Mouse (Mus musculus): ENCODE data around the gene F2r. TPM values are rescaled to one million over a fixed set of nuclear protein-coding genes. Genes with fewer than 3 reads are reported as not detected.

The F2r gene
- polyA plus RNA-seq, 1 experiment: 46.5 TPM

GRCm38 (mm10) chr13:95591606-95592005, 26.7 kb downstream of the F2r start:
- TF ChIP-seq POLR2A (IDR thresholded peaks at IDR 0.05; ENCODE audit: borderline replicate concordance, extremely low read depth, insufficient read depth, insufficient read length, poor library complexity, severe bottlenecking) (no peak), CTCF (IDR thresholded peaks at IDR 0.05; ENCODE audit: borderline replicate concordance, extremely low read depth, insufficient read depth, insufficient read length) (no peak)
- no peak for DNase-seq (ENCODE audit: low read depth)

- no peak for DNase-seq (ENCODE audit: low read depth)
- TF ChIP-seq POLR2A (IDR thresholded peaks at IDR 0.05; ENCODE audit: borderline replicate concordance, extremely low read depth, insufficient read depth, insufficient read length, poor library complexity, severe bottlenecking): no peak
- TF ChIP-seq CTCF (IDR thresholded peaks at IDR 0.05; ENCODE audit: borderline replicate concordance, extremely low read depth, insufficient read depth, insufficient read length): no peak
Observed at GRCm38 (mm10) chr13:95587628-95588027, 30.7 kb downstream of the F2r start.

GRCm38 (mm10) chr13:95584898-95585297, 33.4 kb downstream of the F2r start:
- TF ChIP-seq POLR2A (IDR thresholded peaks at IDR 0.05; ENCODE audit: borderline replicate concordance, extremely low read depth, insufficient read depth, insufficient read length, poor library complexity, severe bottlenecking) (no peak), CTCF (IDR thresholded peaks at IDR 0.05; ENCODE audit: borderline replicate concordance, extremely low read depth, insufficient read depth, insufficient read length) (no peak)
- DNase-seq (ENCODE audit: low read depth): no peak

- TF ChIP-seq CTCF (IDR thresholded peaks at IDR 0.05; ENCODE audit: borderline replicate concordance, extremely low read depth, insufficient read depth, insufficient read length) (no peak), POLR2A (IDR thresholded peaks at IDR 0.05; ENCODE audit: borderline replicate concordance, extremely low read depth, insufficient read depth, insufficient read length, poor library complexity, severe bottlenecking) (no peak)
- DNase-seq (ENCODE audit: low read depth): peak; percentile 64
Observed at GRCm38 (mm10) chr13:95583237-95584189, 34.8 kb downstream of the F2r start.

- no peak for TF ChIP-seq CTCF (IDR thresholded peaks at IDR 0.05; ENCODE audit: borderline replicate concordance, extremely low read depth, insufficient read depth, insufficient read length)
- no peak for TF ChIP-seq POLR2A (IDR thresholded peaks at IDR 0.05; ENCODE audit: borderline replicate concordance, extremely low read depth, insufficient read depth, insufficient read length, poor library complexity, severe bottlenecking)
- DNase-seq (ENCODE audit: low read depth): no peak
Observed at GRCm38 (mm10) chr13:95581850-95582249, 36.4 kb downstream of the F2r start.

- TF ChIP-seq POLR2A (IDR thresholded peaks at IDR 0.05; ENCODE audit: borderline replicate concordance, extremely low read depth, insufficient read depth, insufficient read length, poor library complexity, severe bottlenecking): no peak
- TF ChIP-seq CTCF (IDR thresholded peaks at IDR 0.05; ENCODE audit: borderline replicate concordance, extremely low read depth, insufficient read depth, insufficient read length): no peak
- no peak for DNase-seq (ENCODE audit: low read depth)
Observed at GRCm38 (mm10) chr13:95578016-95578697, 40.1 kb downstream of the F2r start.

GRCm38 (mm10) chr13:95570877-95571276, 47.4 kb downstream of the F2r start:
- no peak for DNase-seq (ENCODE audit: low read depth)
- no peak for TF ChIP-seq CTCF (IDR thresholded peaks at IDR 0.05; ENCODE audit: borderline replicate concordance, extremely low read depth, insufficient read depth, insufficient read length)
- no peak for TF ChIP-seq POLR2A (IDR thresholded peaks at IDR 0.05; ENCODE audit: borderline replicate concordance, extremely low read depth, insufficient read depth, insufficient read length, poor library complexity, severe bottlenecking)

GRCm38 (mm10) chr13:95569326-95569725, 49.0 kb downstream of the F2r start:
- no peak for DNase-seq (ENCODE audit: low read depth)
- TF ChIP-seq POLR2A (IDR thresholded peaks at IDR 0.05; ENCODE audit: borderline replicate concordance, extremely low read depth, insufficient read depth, insufficient read length, poor library complexity, severe bottlenecking) (no peak), CTCF (IDR thresholded peaks at IDR 0.05; ENCODE audit: borderline replicate concordance, extremely low read depth, insufficient read depth, insufficient read length) (no peak)

GRCm38 (mm10) chr13:95568336-95568735, 50.0 kb downstream of the F2r start:
- TF ChIP-seq CTCF (IDR thresholded peaks at IDR 0.05; ENCODE audit: borderline replicate concordance, extremely low read depth, insufficient read depth, insufficient read length) (no peak), POLR2A (IDR thresholded peaks at IDR 0.05; ENCODE audit: borderline replicate concordance, extremely low read depth, insufficient read depth, insufficient read length, poor library complexity, severe bottlenecking) (no peak)
- no peak for DNase-seq (ENCODE audit: low read depth)

GRCm38 (mm10) chr13:95566841-95567551, 51.3 kb downstream of the F2r start:
- TF ChIP-seq POLR2A (IDR thresholded peaks at IDR 0.05; ENCODE audit: borderline replicate concordance, extremely low read depth, insufficient read depth, insufficient read length, poor library complexity, severe bottlenecking): no peak
- TF ChIP-seq CTCF (IDR thresholded peaks at IDR 0.05; ENCODE audit: borderline replicate concordance, extremely low read depth, insufficient read depth, insufficient read length): no peak
- no peak for DNase-seq (ENCODE audit: low read depth)

GRCm38 (mm10) chr13:95563693-95564092, 54.6 kb downstream of the F2r start:
- TF ChIP-seq POLR2A (IDR thresholded peaks at IDR 0.05; ENCODE audit: borderline replicate concordance, extremely low read depth, insufficient read depth, insufficient read length, poor library complexity, severe bottlenecking) (no peak), CTCF (IDR thresholded peaks at IDR 0.05; ENCODE audit: borderline replicate concordance, extremely low read depth, insufficient read depth, insufficient read length) (peak; percentile 86; the same call in 1 of the 2 replicates)
- peak; percentile 80 for DNase-seq (ENCODE audit: low read depth)
